Mouse (Mus musculus): ENCODE measurements around the gene 4930453N24Rik.

DNA sequence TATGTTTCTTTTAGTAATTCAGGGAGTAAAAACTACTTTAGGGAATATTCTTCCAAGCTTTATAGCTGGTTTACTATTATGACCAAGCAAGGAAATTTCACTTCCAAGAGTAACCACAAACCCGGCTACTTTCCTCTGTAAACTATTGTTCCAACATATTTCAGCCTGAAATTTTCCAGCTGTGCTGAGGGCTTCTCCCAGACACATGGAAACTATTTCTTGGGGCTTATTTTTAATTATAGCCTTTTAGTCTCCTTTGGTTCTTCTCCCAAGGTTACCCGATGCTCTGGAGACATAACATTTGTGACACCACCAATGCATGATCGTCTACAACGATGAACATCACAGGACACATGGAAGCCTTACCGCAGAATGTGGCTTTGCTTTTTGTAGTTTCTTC, 33.7 kb downstream of the 4930453N24Rik start:
- TF ChIP-seq TCF3 (IDR thresholded peaks at IDR 0.05; ENCODE audit: insufficient read length, low read depth) (no peak), USF1 (IDR thresholded peaks at IDR 0.05; ENCODE audit: low read depth) (no peak), POLR2A (IDR thresholded peaks at IDR 0.05; ENCODE audit: insufficient read length, low read depth) (no peak), MYOG (IDR thresholded peaks at IDR 0.05; ENCODE audit: control insufficient read depth in 1 of 3, insufficient read depth in 1 of 3, insufficient read length in 2 of 3, low read depth in 2 of 3) (no peak), E2F4 (IDR thresholded peaks at IDR 0.05; ENCODE audit: insufficient read depth) (no peak), POLR2AphosphoS2 (IDR thresholded peaks at IDR 0.05; ENCODE audit: insufficient read length, low read depth) (no peak), CEBPB (IDR thresholded peaks at IDR 0.05; ENCODE audit: insufficient read depth, poor library complexity, severe bottlenecking) (no peak), MAX (IDR thresholded peaks at IDR 0.05; ENCODE audit: low read depth) (no peak)

Measured in myocyte (in vitro differentiated cells).